Mouse (Mus musculus) hindbrain, postnatal 0 days (tissue): ENCODE results near the gene Kiss1r. TPM values are rescaled to one million over a fixed set of nuclear protein-coding genes. Genes with fewer than 3 reads are reported as not detected.

Experiments
- ATAC-seq: fragments of 200-750 bp; cut with Nextera tagmentation; 2 replicates; pipeline ENCODE4 v1.8.0; 2017; ENCODE audit warnings: mild to moderate bottlenecking, moderate TSS enrichment, moderate library complexity
- DNase-seq: peaks from one replicate; pipeline ENCODE4 v3.0.0-alpha.2; 2015; ENCODE audit warnings: low spot score
- H3K27ac ChIP-seq: fragments of 300-500 bp; sonication (generic); 2 replicates; pipeline ENCODE4 v1.5.1; 2014; ENCODE audit warnings: mild to moderate bottlenecking
- H3K27me3 ChIP-seq: fragments of 300-500 bp; sonication (generic); 2 replicates; pipeline ENCODE4 v1.6.1; 2014; ENCODE audit warnings: low read length, mixed read lengths; ENCODE audit not compliant: insufficient read depth
- H3K36me3 ChIP-seq: fragments of 300-500 bp; sonication (generic); 2 replicates; pipeline ENCODE4 v1.6.1; 2014; ENCODE audit warnings: low read length, mixed read lengths; ENCODE audit not compliant: insufficient read depth
- H3K4me1 ChIP-seq: fragments of 300-500 bp; sonication (generic); 2 replicates; pipeline ENCODE4 v1.6.1; 2014; ENCODE audit warnings: antibody characterized with exemption, low read length, mixed read lengths; ENCODE audit not compliant: insufficient read depth
- H3K4me2 ChIP-seq: fragments of 300-500 bp; sonication (generic); 2 replicates; pipeline ENCODE4 v1.6.1; 2014; ENCODE audit warnings: low read depth, mild to moderate bottlenecking, low read length, moderate library complexity, mixed read lengths
- H3K4me3 ChIP-seq: fragments of 300-500 bp; sonication (generic); 2 replicates; pipeline ENCODE4 v1.5.1; 2014; ENCODE audit warnings: low read length
- H3K9ac ChIP-seq: fragments of 300-500 bp; sonication (generic); replicated peaks from 2 replicates; pipeline ENCODE4 v1.6.1; 2014; ENCODE audit warnings: mild to moderate bottlenecking, low read length, moderate library complexity, mixed read lengths
- H3K9me3 ChIP-seq: fragments of 300-500 bp; sonication (generic); 2 replicates; pipeline ENCODE4 v1.6.1; 2016; ENCODE audit warnings: low read length, mixed read lengths
- CTCF ChIP-seq: IDR thresholded peaks from 2 replicates; pipeline ENCODE4 v1.5.1; 2016; ENCODE audit warnings: antibody characterized with exemption, control low read depth, low read depth
- WGBS: fragments of 180-500 bp; shearing (Covaris S2); extraction: QIAGEN DNeasy Blood & Tissue Kit; methylation state at CpG from one replicate; pipeline ENCODE4 v1.1.7; 2014; 5-methylcytosine and 5-hydroxymethylcytosine counted together
- polyA plus RNA-seq: library from polyadenylated mRNA; unstranded; fragments of >200 nt; fragmentation: Nextera tagmentation; extraction: Ambion mirVana; gene quantifications from 2 replicates; pipeline ENCODE4 v1.2.1, GENCODE M21; 2015
- total RNA-seq: library from RNA; depleted of rRNA; stranded (reverse); fragments of >200 nt; gene quantifications from 2 replicates; pipeline ENCODE4 v1.2.3, GENCODE M21; 2014; rRNA removed

Kiss1r gene
- total and polyA plus RNA-seq, 2 experiments from 2014 or later = 3.4 to 9.4 TPM

- DNase-seq (peak; percentile 54), ATAC-seq (0 out of 2 replicates have a peak, but pooled peaks have one; percentile 33)
Observed at GRCm38 (mm10) chr10:79969124-79969568, 52.4 kb downstream of the Kiss1r start.

GRCm38 (mm10) chr10:79970415-79971182 lies 53.8 kb downstream of the Kiss1r start, which contains the start of gene Grin3b:
TSS of gene Grin3b (plus strand) at chr10:79970715.
- Histone ChIP-seq H3K27me3 (peaks cover 9% of the 10 kb centered on the region; the same call in 1 of the 2 replicates), H3K27ac (peak within 1 kb of the TSS; percentile 26; the same call in 1 of the 2 replicates), H3K9ac (peak within 1 kb of the TSS; percentile 43), H3K4me2 (peak within 1 kb of the TSS; percentile 67), H3K4me1 (peaks cover 10% of the 10 kb centered on the region), H3K9me3 (no peaks in the 10 kb centered on the region), H3K36me3 (peaks cover 22% of the 10 kb centered on the region), H3K4me3 (peak within 1 kb of the TSS; percentile 40)
- WGBS = 9% methylated on average over 41 of the region's 47 CpGs
- DNase-seq = no peak
- TF ChIP-seq CTCF = no peak
- peak; percentile 4; the same call in 1 of the 2 replicates for ATAC-seq

More at GRCm38 (mm10) chr10:79969124-79969568, 52.4 kb downstream of the Kiss1r start:
- Histone ChIP-seq H3K4me1 (peaks cover 10% of the 10 kb centered on the region), H3K9me3 (no peaks in the 10 kb centered on the region), H3K27ac (peak overlapping the region; percentile 26; the same call in 1 of the 2 replicates), H3K36me3 (peaks cover 35% of the 10 kb centered on the region), H3K9ac (no peak overlapping the region), H3K4me2 (no peak overlapping the region), H3K4me3 (no peak overlapping the region), H3K27me3 (peaks cover 9% of the 10 kb centered on the region; the same call in 1 of the 2 replicates)
- peak; percentile 43 for TF ChIP-seq CTCF
- WGBS = 12% methylated on average over 3 of the region's 3 CpGs

- Histone ChIP-seq H3K9me3 (no peaks in the 10 kb centered on the region), H3K9ac (peak overlapping the region; percentile 43), H3K4me2 (peak overlapping the region; percentile 67), H3K4me1 (peaks cover 10% of the 10 kb centered on the region), H3K27me3 (peaks cover 9% of the 10 kb centered on the region; the same call in 1 of the 2 replicates), H3K27ac (no peak overlapping the region), H3K4me3 (peak overlapping the region; percentile 40), H3K36me3 (peaks cover 16% of the 10 kb centered on the region)
- ATAC-seq (0 out of 2 replicates have a peak, but pooled peaks have one; percentile 1), DNase-seq (no peak)
- TF ChIP-seq CTCF = no peak
- 4% methylated on average over 20 of the region's 21 CpGs for WGBS
Observed at GRCm38 (mm10) chr10:79971183-79971497, 54.4 kb downstream of the Kiss1r start.

Other genes with a start within 250 kb of the Kiss1r start
Only the 30 nearest of the 35 such genes appear.
- gene Bsg, start 212.5 kb upstream of the Kiss1r start, total RNA-seq = 1,127 and 1,151 TPM in 2 replicates
- gene Bsg, start 212.5 kb upstream of the Kiss1r start, polyA plus RNA-seq = 1,243 and 1,259 TPM in 2 replicates
- gene Hcn2, start 200.3 kb upstream of the Kiss1r start, total RNA-seq = 92.6 and 101 TPM in 2 replicates
- gene Hcn2, start 200.3 kb upstream of the Kiss1r start, polyA plus RNA-seq = 5.5 and 6.6 TPM in 2 replicates
- 30.4 and 36.5 TPM in 2 replicates for gene Polrmt, start 170.4 kb upstream of the Kiss1r start, total RNA-seq
- 29.7 and 32.6 TPM in 2 replicates for gene Polrmt, start 170.4 kb upstream of the Kiss1r start, polyA plus RNA-seq
- 1.3 and 2.2 TPM in 2 replicates for gene Fgf22, start 161.9 kb upstream of the Kiss1r start, total RNA-seq
- gene Fgf22, start 161.9 kb upstream of the Kiss1r start, polyA plus RNA-seq = 3.8 and 5.1 TPM in 2 replicates
- gene Rnf126, start 150.0 kb upstream of the Kiss1r start, total RNA-seq = 112 and 120 TPM in 2 replicates
- gene Rnf126, start 150.0 kb upstream of the Kiss1r start, polyA plus RNA-seq = 108 and 119 TPM in 2 replicates
- 2.6 and 3.3 TPM in 2 replicates for gene Fstl3, start 139.7 kb upstream of the Kiss1r start, total RNA-seq
- gene Fstl3, start 139.7 kb upstream of the Kiss1r start, polyA plus RNA-seq = 3.1 and 3.2 TPM in 2 replicates
- 0.54 and 1.8 TPM in 2 replicates for gene Prss57, start 126.0 kb upstream of the Kiss1r start, total RNA-seq
- gene Prss57, start 126.0 kb upstream of the Kiss1r start, polyA plus RNA-seq = 0.13 and 0.33 TPM in 2 replicates
- gene Palm, start 123.4 kb upstream of the Kiss1r start, total RNA-seq = 156 and 157 TPM in 2 replicates
- gene Palm, start 123.4 kb upstream of the Kiss1r start, polyA plus RNA-seq = 221 and 242 TPM in 2 replicates
- 0.05 and 0.22 TPM in 2 replicates for gene Misp, start 96.0 kb upstream of the Kiss1r start, total RNA-seq
- gene Misp, start 96.0 kb upstream of the Kiss1r start, polyA plus RNA-seq = 0.33 TPM in 1 of 2 replicates, not detected in the other
- gene Ptbp1, start 62.5 kb upstream of the Kiss1r start, total RNA-seq = 166 and 173 TPM in 2 replicates
- 58.9 and 65.5 TPM in 2 replicates for gene Ptbp1, start 62.5 kb upstream of the Kiss1r start, polyA plus RNA-seq
- 9.4 and 20.5 TPM in 2 replicates for gene Prtn3, start 42.5 kb upstream of the Kiss1r start, total RNA-seq
- 11.6 and 11.8 TPM in 2 replicates for gene Prtn3, start 42.5 kb upstream of the Kiss1r start, polyA plus RNA-seq
- gene Plppr3, start 42.3 kb upstream of the Kiss1r start, total RNA-seq = 487 and 541 TPM in 2 replicates
- 268 and 283 TPM in 2 replicates for gene Plppr3, start 42.3 kb upstream of the Kiss1r start, polyA plus RNA-seq
- gene Elane, start 30.7 kb upstream of the Kiss1r start, total RNA-seq = not detected in 2 replicates
- 0.24 TPM in 1 of 2 replicates, not detected in the other for gene Elane, start 30.7 kb upstream of the Kiss1r start, polyA plus RNA-seq
- gene Cfd, start 26.1 kb upstream of the Kiss1r start, total RNA-seq = not detected in 2 replicates
- not detected in 2 replicates for gene Cfd, start 26.1 kb upstream of the Kiss1r start, polyA plus RNA-seq
- gene Med16, start 8.0 kb upstream of the Kiss1r start, total RNA-seq = 71.4 and 82.2 TPM in 2 replicates
- gene Med16, start 8.0 kb upstream of the Kiss1r start, polyA plus RNA-seq = 43.2 and 48.4 TPM in 2 replicates
- not detected in 2 replicates for gene Gm26602, start 6.1 kb upstream of the Kiss1r start, total RNA-seq
- 4.9 and 17.2 TPM in 2 replicates for gene Gm26602, start 6.1 kb upstream of the Kiss1r start, polyA plus RNA-seq
- 111 and 133 TPM in 2 replicates for gene R3hdm4, start 4.2 kb downstream of the Kiss1r start, total RNA-seq
- 252 and 267 TPM in 2 replicates for gene R3hdm4, start 4.2 kb downstream of the Kiss1r start, polyA plus RNA-seq
- 9.7 and 10.1 TPM in 2 replicates for gene Arid3a, start 10.1 kb downstream of the Kiss1r start, total RNA-seq
- 2.5 and 2.6 TPM in 2 replicates for gene Arid3a, start 10.1 kb downstream of the Kiss1r start, polyA plus RNA-seq
- gene Wdr18, start 43.2 kb downstream of the Kiss1r start, total RNA-seq = 74.6 and 81.6 TPM in 2 replicates
- 109 TPM in 2 replicates for gene Wdr18, start 43.2 kb downstream of the Kiss1r start, polyA plus RNA-seq
- 0.68 and 0.97 TPM in 2 replicates for gene Grin3b, start 53.7 kb downstream of the Kiss1r start, total RNA-seq
- 0.20 and 0.51 TPM in 2 replicates for gene Grin3b, start 53.7 kb downstream of the Kiss1r start, polyA plus RNA-seq
- gene Tmem259, start 67.4 kb downstream of the Kiss1r start, total RNA-seq = 161 and 179 TPM in 2 replicates
- 25.6 and 27.1 TPM in 2 replicates for gene Tmem259, start 67.4 kb downstream of the Kiss1r start, polyA plus RNA-seq
- 17.2 and 17.9 TPM in 2 replicates for gene Cnn2, start 71.6 kb downstream of the Kiss1r start, total RNA-seq
- 15.0 and 16.4 TPM in 2 replicates for gene Cnn2, start 71.6 kb downstream of the Kiss1r start, polyA plus RNA-seq
- gene Abca7, start 79.5 kb downstream of the Kiss1r start, total RNA-seq = 11.6 and 19.1 TPM in 2 replicates
- 2.3 and 2.4 TPM in 2 replicates for gene Abca7, start 79.5 kb downstream of the Kiss1r start, polyA plus RNA-seq
- 2.9 and 3.3 TPM in 2 replicates for gene Arhgap45, start 99.7 kb downstream of the Kiss1r start, total RNA-seq
- gene Arhgap45, start 99.7 kb downstream of the Kiss1r start, polyA plus RNA-seq = 1.7 and 1.8 TPM in 2 replicates
- 93.3 and 100 TPM in 2 replicates for gene Polr2e, start 122.8 kb downstream of the Kiss1r start, total RNA-seq
- gene Polr2e, start 122.8 kb downstream of the Kiss1r start, polyA plus RNA-seq = 143 TPM in 2 replicates
- gene Gpx4, start 130.2 kb downstream of the Kiss1r start, total RNA-seq = 373 and 379 TPM in 2 replicates
- gene Gpx4, start 130.2 kb downstream of the Kiss1r start, polyA plus RNA-seq = 757 and 762 TPM in 2 replicates
- gene Sbno2, start 188.6 kb downstream of the Kiss1r start, total RNA-seq = 22.8 and 23.7 TPM in 2 replicates
- 6.9 and 7.8 TPM in 2 replicates for gene Sbno2, start 188.6 kb downstream of the Kiss1r start, polyA plus RNA-seq
- gene Stk11, start 198.8 kb downstream of the Kiss1r start, total RNA-seq = 86.4 and 86.6 TPM in 2 replicates
- gene Stk11, start 198.8 kb downstream of the Kiss1r start, polyA plus RNA-seq = 13.9 and 15.0 TPM in 2 replicates
- 273 and 303 TPM in 2 replicates for gene Atp5d, start 221.7 kb downstream of the Kiss1r start, total RNA-seq
- 733 and 736 TPM in 2 replicates for gene Atp5d, start 221.7 kb downstream of the Kiss1r start, polyA plus RNA-seq
- 270 and 288 TPM in 2 replicates for gene Cbarp, start 223.9 kb downstream of the Kiss1r start, total RNA-seq
- 95.5 and 106 TPM in 2 replicates for gene Cbarp, start 223.9 kb downstream of the Kiss1r start, polyA plus RNA-seq